Mouse (Mus musculus) small intestine, adult 2 months (tissue): ENCODE data around the gene Adamts12.

Experiments
- CTCF ChIP-seq: fragments of 200-500 bp; IDR thresholded peaks from 2 replicates; pipeline ENCODE4 v1.5.1; 2012; ENCODE audit warnings: low read depth, mild to moderate bottlenecking, control low read depth, inconsistent platforms, low read length, moderate library complexity, mixed read lengths; ENCODE audit not compliant: insufficient replicate concordance, insufficient read length; ENCODE audit errors: extremely low read depth
- POLR2A ChIP-seq: fragments of 200-500 bp; IDR thresholded peaks from 2 replicates; pipeline ENCODE4 v1.6.1; 2012; ENCODE audit warnings: low read depth, mild to moderate bottlenecking, control low read depth, inconsistent platforms, low read length, moderate library complexity

DNA sequence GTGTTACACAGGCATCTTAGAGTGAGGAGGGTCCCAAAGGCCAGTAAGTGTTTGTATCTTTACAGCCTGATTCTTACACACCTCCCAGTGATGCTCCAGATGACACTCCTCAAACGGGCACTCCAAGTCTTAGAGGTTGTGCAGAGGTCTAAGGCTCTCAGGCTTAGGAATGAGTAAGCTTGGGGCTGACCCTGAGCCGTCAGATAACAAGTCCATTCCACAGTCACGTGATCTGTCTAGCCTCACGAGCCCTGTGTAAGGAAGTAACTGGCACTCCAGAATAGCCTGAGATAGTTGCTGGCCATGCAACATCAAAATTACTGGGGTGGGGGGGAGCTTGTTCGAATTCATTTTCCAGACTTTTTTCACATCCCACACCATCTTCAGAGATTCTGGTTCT lies 24.5 kb upstream of the Adamts12 start:
- no peak for TF ChIP-seq CTCF
- TF ChIP-seq POLR2A: no peak
